ENCODE assay signal across 8 mouse cellular contexts in genomic region chr11:3912875-3913271, GRCm38 (mm10). TPM values are rescaled to one million over a fixed set of nuclear protein-coding genes. Genes with fewer than 3 reads are reported as not detected.
DNase-seq lines count a peak whose midpoint lies in the region; ATAC-seq and TF ChIP-seq lines count a peak whose summit lies in the region.

No protein-coding gene starts in this region.

- peak overlapping the region; percentile 59 for H3K4me3 ChIP-seq in intestine, embryonic 16.5 days (ENCODE audit: low read length)
- peak overlapping the region; percentile 82 for H3K4me3 ChIP-seq in lung, adult 2 months (replicated peaks; ENCODE audit: extremely low read depth, low read depth, low read length)
- peak overlapping the region; percentile 65 for H3K4me3 ChIP-seq in olfactory bulb, adult 2 months (ENCODE audit: insufficient read depth, low read depth, low read length)

- ATAC-seq in intestine, embryonic 16.5 days, result 0 out of 2 replicates have a peak, but pooled peaks have one; percentile 12

- TF ChIP-seq CTCF in lung, adult 2 months (IDR thresholded peaks at IDR 0.05; ENCODE audit: insufficient read depth, low read length), result no peak
- no peak for TF ChIP-seq CTCF in olfactory bulb, adult 2 months (IDR thresholded peaks at IDR 0.05; ENCODE audit: insufficient read depth, low read depth, low read length)

- WGBS in intestine, embryonic 16.5 days, result 7% methylated on average over 16 of the region's 16 CpGs
- 2% methylated on average over 16 of the region's 16 CpGs for WGBS in lung, adult 2 months
- 1% methylated on average over 16 of the region's 16 CpGs for WGBS in olfactory bulb, adult 2 months

- no peaks in the 10 kb centered on the region for H3K9me3 ChIP-seq in intestine, embryonic 16.5 days (ENCODE audit: control insufficient read depth, low read length)

- H3K4me1 ChIP-seq in intestine, embryonic 16.5 days (ENCODE audit: control insufficient read depth, insufficient read depth, low read length), result peaks cover 13% of the 10 kb centered on the region
- peaks cover 20% of the 10 kb centered on the region for H3K4me1 ChIP-seq in lung, adult 2 months (ENCODE audit: control insufficient read depth, insufficient read depth, low read length)
- H3K4me1 ChIP-seq in olfactory bulb, adult 2 months (ENCODE audit: control insufficient read depth, insufficient read depth, low read length), result peaks cover 37% of the 10 kb centered on the region

- peak overlapping the region; percentile 67 for H3K9ac ChIP-seq in intestine, embryonic 16.5 days (ENCODE audit: low read depth, low read length)

- peak; percentile 39 for DNase-seq in ovary, postnatal 36 days (ENCODE audit: low spot score)
- no peak for DNase-seq in ovary, adult 18-20 months (ENCODE audit: low spot score)
- peak; percentile 47 to 58 for DNase-seq in cerebellum, adult 18-20 months
- DNase-seq in gastrocnemius, adult 18-20 months (ENCODE audit: low spot score), result peak; percentile 34
- DNase-seq in lung, adult 2 months, result peak; percentile 51
- no peak for DNase-seq in spleen, adult 12 weeks (ENCODE audit: low spot score)

- H3K27me3 ChIP-seq in intestine, embryonic 16.5 days (replicated peaks; ENCODE audit: control insufficient read depth, insufficient read depth, low read length), result peaks cover 4% of the 10 kb centered on the region; the same call in 1 of the 2 replicates

- no peak overlapping the region for H3K27ac ChIP-seq in intestine, embryonic 16.5 days (ENCODE audit: low read length)
- H3K27ac ChIP-seq in olfactory bulb, adult 2 months (ENCODE audit: insufficient read depth, low read depth, low read length), result peak overlapping the region; percentile 42

- no peaks in the 10 kb centered on the region for H3K36me3 ChIP-seq in intestine, embryonic 16.5 days (ENCODE audit: control insufficient read depth, insufficient read depth, low read length)

- TF ChIP-seq POLR2A in lung, adult 2 months (IDR thresholded peaks at IDR 0.05; ENCODE audit: borderline replicate concordance, extremely low read depth, low read depth, low read length), result 0 out of 2 replicates have a peak, but pooled peaks have one; percentile 10
- TF ChIP-seq POLR2A in olfactory bulb, adult 2 months (IDR thresholded peaks at IDR 0.05; ENCODE audit: insufficient read depth, low read depth, low read length), result no peak

- H3K4me2 ChIP-seq in intestine, embryonic 16.5 days (ENCODE audit: low read depth, low read length), result peak overlapping the region; percentile 89

RNA-seq across cellular contexts. Expression of gene Slc35e4, which starts 1.6 kb away (rescaled TPM):
- total RNA-seq in gastrocnemius, adult 18-20 months (2021), result 10 to 100 TPM; 16.5 to 30.9 TPM
- polyA plus RNA-seq in intestine, embryonic 16.5 days (2015; fragmentation: Nextera tagmentation; extraction: Ambion mirVana), result 2.9 and 3.1 TPM in 2 replicates
- polyA plus RNA-seq in lung, adult 2 months (2012; rRNA removed), result 30.4 and 37.8 TPM in 2 replicates
- not detected in 2 replicates for polyA plus RNA-seq in olfactory bulb, adult 2 months (2012; ENCODE audit: insufficient read depth, insufficient read length, low replicate concordance, missing spikeins)

RNA-seq across cellular contexts. Expression of gene Dusp18, which starts 17.8 kb away (rescaled TPM):
- 10 to 100 TPM in 1 of 2 experiments, 1 to 10 TPM in 1; 9.1 to 20.5 TPM for total RNA-seq in gastrocnemius, adult 18-20 months (2021)
- 5.2 and 5.6 TPM in 2 replicates for polyA plus RNA-seq in intestine, embryonic 16.5 days (2015; fragmentation: Nextera tagmentation; extraction: Ambion mirVana)
- 13.3 and 16.3 TPM in 2 replicates for polyA plus RNA-seq in lung, adult 2 months (2012; rRNA removed)
- polyA plus RNA-seq in olfactory bulb, adult 2 months (2012; ENCODE audit: insufficient read depth, insufficient read length, low replicate concordance, missing spikeins), result not detected in 2 replicates

RNA-seq across cellular contexts. Expression of gene 4921536K21Rik, which starts 18.0 kb away (rescaled TPM):
- under 1 TPM; 0.17 to 0.27 TPM for total RNA-seq in gastrocnemius, adult 18-20 months (2021)
- polyA plus RNA-seq in intestine, embryonic 16.5 days (2015; fragmentation: Nextera tagmentation; extraction: Ambion mirVana), result 0.37 and 0.39 TPM in 2 replicates
- 0.55 and 0.70 TPM in 2 replicates for polyA plus RNA-seq in lung, adult 2 months (2012; rRNA removed)
- not detected in 2 replicates for polyA plus RNA-seq in olfactory bulb, adult 2 months (2012; ENCODE audit: insufficient read depth, insufficient read length, low replicate concordance, missing spikeins)

RNA-seq across cellular contexts. Expression of gene Tcn2, which starts 19.1 kb away (rescaled TPM):
- 10 to 100 TPM; 15.8 to 17.0 TPM for total RNA-seq in gastrocnemius, adult 18-20 months (2021)
- 95.3 and 122 TPM in 2 replicates for polyA plus RNA-seq in intestine, embryonic 16.5 days (2015; fragmentation: Nextera tagmentation; extraction: Ambion mirVana)
- 207 and 208 TPM in 2 replicates for polyA plus RNA-seq in lung, adult 2 months (2012; rRNA removed)
- polyA plus RNA-seq in olfactory bulb, adult 2 months (2012; ENCODE audit: insufficient read depth, insufficient read length, low replicate concordance, missing spikeins), result not detected in 2 replicates

RNA-seq across cellular contexts. Expression of gene Osbp2, which starts 49.2 kb away (rescaled TPM):
- 1 to 10 TPM; 1.1 to 1.3 TPM for total RNA-seq in gastrocnemius, adult 18-20 months (2021)
- 0.28 and 0.45 TPM in 2 replicates for polyA plus RNA-seq in intestine, embryonic 16.5 days (2015; fragmentation: Nextera tagmentation; extraction: Ambion mirVana)
- polyA plus RNA-seq in lung, adult 2 months (2012; rRNA removed), result 0.58 and 0.72 TPM in 2 replicates
- polyA plus RNA-seq in olfactory bulb, adult 2 months (2012; ENCODE audit: insufficient read depth, insufficient read length, low replicate concordance, missing spikeins), result not detected in 2 replicates

Comparison
In these comparisons a context has a peak if more than half of its experiments do, and no peak if none do; other contexts are left out.
1. DNase-seq: peak in ovary, postnatal 36 days (single experiment), cerebellum, adult 18-20 months (2 of 2), gastrocnemius, adult 18-20 months (single experiment) and lung, adult 2 months (single experiment); none in ovary, adult 18-20 months (single experiment) and spleen, adult 12 weeks (single experiment).
2. Peak in every context shown above with its lines, with median percentiles within 50 percentile points of each other: H3K4me3 ChIP-seq.